In the genomic region with DNA sequence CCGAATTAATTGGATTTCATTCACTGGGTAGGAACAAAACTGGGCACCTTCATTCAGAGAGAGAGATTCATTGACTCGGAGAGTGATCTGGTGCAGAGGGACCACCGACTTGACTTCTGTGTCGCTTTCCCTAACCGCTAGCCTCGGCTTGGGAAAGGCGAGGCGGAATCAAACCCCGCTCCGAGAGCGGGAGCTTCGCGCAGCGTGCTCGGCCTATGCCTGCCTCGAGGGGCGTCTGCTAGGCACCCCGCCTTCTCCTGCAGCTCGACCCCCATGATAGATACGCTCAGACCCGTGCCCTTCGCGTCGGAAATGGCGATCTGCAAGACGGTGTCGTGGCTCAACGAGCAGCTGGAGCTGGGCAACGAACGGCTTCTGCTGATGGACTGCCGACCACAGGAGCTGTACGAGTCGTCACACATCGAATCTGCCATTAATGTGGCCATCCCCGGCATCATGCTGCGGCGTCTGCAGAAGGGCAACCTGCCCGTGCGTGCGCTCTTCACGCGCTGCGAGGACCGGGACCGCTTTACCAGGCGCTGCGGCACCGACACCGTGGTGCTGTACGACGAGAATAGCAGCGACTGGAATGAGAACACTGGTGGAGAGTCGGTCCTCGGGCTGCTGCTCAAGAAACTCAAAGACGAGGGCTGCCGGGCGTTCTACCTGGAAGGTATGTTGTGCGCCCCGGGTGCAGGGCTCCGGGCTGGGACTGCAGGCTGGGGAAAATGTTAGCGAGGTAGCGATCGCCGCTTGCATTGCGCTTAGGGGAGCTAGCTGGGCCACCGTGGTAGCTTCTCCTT, we compare ENCODE assay signal across 8 mouse cellular contexts. TPM values are rescaled to one million over a fixed set of nuclear protein-coding genes. Genes with fewer than 3 reads are reported as not detected.
A peak's percentile ranks its signal among the peaks of the same experiment; 100 is the strongest.
DNase-seq lines count a peak whose midpoint lies in the region; ATAC-seq and TF ChIP-seq lines count a peak whose summit lies in the region.

No protein-coding gene starts in this region.

- no peaks in the 10 kb centered on the region for H3K27me3 ChIP-seq in E14TG2a.4 (ENCODE audit: insufficient read depth, low read length)
- H3K27me3 ChIP-seq in heart, postnatal 0 days (ENCODE audit: control insufficient read depth, insufficient read depth, low read length) = no peaks in the 10 kb centered on the region
- no peaks in the 10 kb centered on the region for H3K27me3 ChIP-seq in splenic B cell, adult 2 months (ENCODE audit: control insufficient read depth, insufficient read depth, low read length, poor library complexity, severe bottlenecking)

- intact Hi-C loops in left cerebral cortex, adult 2 months (cut with DNase I) = loop anchor here (2.0 to 5.0 kb wide), 9 partner anchors 47 to 354 kb away; a partner anchor contains a TSS

- H3K4me1 ChIP-seq in E14TG2a.4 (replicated peaks; ENCODE audit: low read depth, low read length) = peaks cover 49% of the 10 kb centered on the region
- peaks cover 23% of the 10 kb centered on the region for H3K4me1 ChIP-seq in heart, postnatal 0 days (ENCODE audit: control insufficient read depth, insufficient read depth)

- no peaks in the 10 kb centered on the region for H3K9me3 ChIP-seq in E14TG2a.4 (ENCODE audit: low read length)
- H3K9me3 ChIP-seq in heart, postnatal 0 days (replicated peaks; ENCODE audit: control insufficient read depth, low read length) = no peaks in the 10 kb centered on the region

- peak overlapping the region; percentile 95 for H3K4me2 ChIP-seq in heart, postnatal 0 days (ENCODE audit: low read depth, low read length)

- TF ChIP-seq EP300 in heart, postnatal 0 days (IDR thresholded peaks at IDR 0.05; ENCODE audit: low read depth) = no peak

- peak overlapping the region; percentile 97 for H3K4me3 ChIP-seq in E14TG2a.4 (replicated peaks; ENCODE audit: low read length)
- peak overlapping the region; percentile 92 for H3K4me3 ChIP-seq in heart, postnatal 0 days (ENCODE audit: low read depth, low read length)
- peak overlapping the region; percentile 82 for H3K4me3 ChIP-seq in left cerebral cortex, adult 2 months

- no peak for TF ChIP-seq CTCF in E14TG2a.4 (conservative IDR thresholded peaks at IDR 0.05; ENCODE audit: low read length)
- 0 out of 2 replicates have a peak, but pooled peaks have one; percentile 6 for TF ChIP-seq CTCF in heart, postnatal 0 days (IDR thresholded peaks at IDR 0.05; ENCODE audit: low read depth)
- TF ChIP-seq CTCF in left cerebral cortex, adult 2 months (IDR thresholded peaks at IDR 0.05) = no peak

- DNase-seq in adrenal gland, adult 18-20 months (ENCODE audit: low spot score in 2 of 2) = peak; percentile 49 to 53
- DNase-seq in adrenal gland, adult 2 months = no peak
- peak; percentile 51 to 62 for DNase-seq in cerebellum, postnatal 36 days
- DNase-seq in heart, postnatal 0 days (ENCODE audit: low spot score) = no peak
- DNase-seq in left cerebral cortex, adult 2 months (ENCODE audit: extremely low spot score in 1 of 2, low spot score in 2 of 2) = peak; percentile 41 to 50
- peak; percentile 57 for DNase-seq in splenic B cell, adult 2 months (ENCODE audit: low read depth, low spot score)

- H3K9ac ChIP-seq in heart, postnatal 0 days (replicated peaks; ENCODE audit: low read depth, low read length) = peak overlapping the region; percentile 96

- H3K27ac ChIP-seq in heart, postnatal 0 days (ENCODE audit: low read depth) = peak overlapping the region; percentile 99
- H3K27ac ChIP-seq in left cerebral cortex, adult 2 months = peak overlapping the region; percentile 90

- peak; percentile 3; the same call in 1 of the 2 replicates for ATAC-seq in heart, postnatal 0 days (ENCODE audit: insufficient read depth, low read depth)
- ATAC-seq in megakaryocyte-erythroid progenitor cell, adult 5-6 weeks (replicated peaks; ENCODE audit: low FRiP score, low TSS enrichment, poor library complexity, severe bottlenecking) = peak; percentile 1; the same call in 1 of the 2 replicates

- WGBS in heart, postnatal 0 days = under 1% methylated on average over 66 of the region's 66 CpGs

- peaks cover 30% of the 10 kb centered on the region for H3K36me3 ChIP-seq in E14TG2a.4 (ENCODE audit: insufficient read depth, low read length)
- H3K36me3 ChIP-seq in heart, postnatal 0 days (replicated peaks; ENCODE audit: control insufficient read depth, insufficient read depth, low read length) = peaks cover 11% of the 10 kb centered on the region
- H3K36me3 ChIP-seq in splenic B cell, adult 2 months (ENCODE audit: control insufficient read depth, insufficient read depth, low read length, poor library complexity, severe bottlenecking) = no peaks in the 10 kb centered on the region

RNA-seq across cellular contexts. Expression of a gene that starts 0.6 kb away (rescaled TPM):
- 100 to 1,000 TPM; 102 to 235 TPM for total RNA-seq in adrenal gland, adult 18-20 months (2021)
- 100 to 1,000 TPM in 1 of 2 experiments, 10 to 100 TPM in 1; 70.4 to 146 TPM for total RNA-seq in adrenal gland, adult 2 months (2021)
- polyA plus RNA-seq in adrenal gland, adult 2 months (2012; rRNA removed) = 105 TPM in 2 replicates
- total RNA-seq in heart, postnatal 0 days (2014; rRNA removed; ENCODE audit: low replicate concordance) = 59.8 and 73.6 TPM in 2 replicates
- polyA plus RNA-seq in heart, postnatal 0 days (2015; fragmentation: Nextera tagmentation; extraction: Ambion mirVana) = 23.2 and 25.8 TPM in 2 replicates
- 100 to 1,000 TPM; 101 to 116 TPM for total RNA-seq in left cerebral cortex, adult 2 months (2021)
- total RNA-seq in megakaryocyte-erythroid progenitor cell, adult 5-6 weeks (2014; fragmentation: Nextera tagmentation) = 5.4 and 14.8 TPM in 2 replicates
- total RNA-seq in megakaryocyte-erythroid progenitor cell, adult 5-6 weeks (2017) = 20.6 and 20.9 TPM in 2 replicates

Comparison
In these comparisons a context has a peak if more than half of its experiments do, and no peak if none do; other contexts are left out.
1. DNase-seq: peak in adrenal gland, adult 18-20 months (2 of 2), cerebellum, postnatal 36 days (2 of 2), left cerebral cortex, adult 2 months (2 of 2) and splenic B cell, adult 2 months (single experiment); none in adrenal gland, adult 2 months (single experiment) and heart, postnatal 0 days (single experiment).
2. Peak in every context shown above with its lines, with median percentiles within 50 percentile points of each other: H3K4me3 ChIP-seq.